Mouse (Mus musculus) right cerebral cortex, adult 18-20 months (tissue): ENCODE results near the gene Ttll3.

Experiments
- DNase-seq: peaks from one replicate; pipeline ENCODE4 v3.0.0; 2022; ENCODE audit warnings: mixed read lengths

The Ttll3 gene

DNA sequence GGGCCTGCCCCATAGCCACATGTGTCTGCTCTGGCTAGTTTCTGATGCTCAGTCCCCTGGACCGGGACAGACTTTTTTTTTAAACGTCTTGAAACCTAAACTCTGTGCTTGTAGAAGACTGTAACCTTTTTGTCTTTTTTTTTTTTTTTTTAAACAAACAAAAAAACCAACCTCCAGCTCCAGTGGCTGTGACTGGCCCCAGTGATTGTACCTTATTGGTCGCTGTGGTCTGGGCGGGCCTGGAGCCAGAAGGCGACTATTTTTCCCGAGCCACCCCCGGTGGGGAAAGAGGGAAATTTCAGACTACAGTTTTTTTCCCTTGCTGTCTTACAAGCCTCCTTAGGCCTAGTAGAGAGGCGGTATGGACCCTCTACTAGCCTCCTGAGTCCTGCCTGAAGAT, at the start of gene Ttll3:
TSS of gene Ttll3 (plus strand) at position 301 of the 400 bp plus-strand sequence.
- DNase-seq: no peak

GRCm38 (mm10) chr6:113341574-113341973, 47.5 kb upstream of the Ttll3 start:
- DNase-seq: no peak

- DNase-seq: no peak
Measured at GRCm38 (mm10) chr6:113342297-113342696, 46.8 kb upstream of the Ttll3 start.

GRCm38 (mm10) chr6:113343177-113344092, 45.6 kb upstream of the Ttll3 start, which contains the start of gene Camk1:
Gene Camk1 (minus strand): TSS chr6:113343984.
- DNase-seq: peak; percentile 84

- DNase-seq: no peak
Measured at GRCm38 (mm10) chr6:113344321-113344720, 44.7 kb upstream of the Ttll3 start.

- DNase-seq: no peak
Measured at GRCm38 (mm10) chr6:113346897-113347296, 42.2 kb upstream of the Ttll3 start.

GRCm38 (mm10) chr6:113350538-113350937, 38.5 kb upstream of the Ttll3 start:
- no peak for DNase-seq

GRCm38 (mm10) chr6:113351161-113351560, 37.9 kb upstream of the Ttll3 start:
- no peak for DNase-seq

GRCm38 (mm10) chr6:113351653-113352052, 37.4 kb upstream of the Ttll3 start:
- DNase-seq: no peak

DNA sequence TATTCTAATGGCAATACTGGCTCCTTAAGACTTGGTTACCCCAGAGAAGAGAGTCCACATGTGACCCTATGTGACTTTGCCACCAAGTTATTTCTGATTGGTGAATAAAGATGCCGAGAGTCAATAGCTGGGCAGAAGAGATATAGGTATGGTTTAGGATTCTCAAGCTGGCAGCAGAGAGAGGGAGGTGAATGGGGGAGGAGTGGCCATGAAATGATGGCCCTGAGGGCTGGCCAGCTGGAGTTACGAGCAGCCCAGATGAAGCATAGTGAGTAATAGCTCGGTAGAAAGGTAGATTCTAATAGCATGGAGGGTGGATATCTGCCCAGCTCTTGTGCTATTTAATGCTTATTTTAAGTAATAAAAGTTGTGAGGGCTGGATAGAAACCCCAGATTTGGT, 36.2 kb upstream of the Ttll3 start:
- no peak for DNase-seq

GRCm38 (mm10) chr6:113353696-113354095, 35.4 kb upstream of the Ttll3 start:
- DNase-seq: no peak

DNA sequence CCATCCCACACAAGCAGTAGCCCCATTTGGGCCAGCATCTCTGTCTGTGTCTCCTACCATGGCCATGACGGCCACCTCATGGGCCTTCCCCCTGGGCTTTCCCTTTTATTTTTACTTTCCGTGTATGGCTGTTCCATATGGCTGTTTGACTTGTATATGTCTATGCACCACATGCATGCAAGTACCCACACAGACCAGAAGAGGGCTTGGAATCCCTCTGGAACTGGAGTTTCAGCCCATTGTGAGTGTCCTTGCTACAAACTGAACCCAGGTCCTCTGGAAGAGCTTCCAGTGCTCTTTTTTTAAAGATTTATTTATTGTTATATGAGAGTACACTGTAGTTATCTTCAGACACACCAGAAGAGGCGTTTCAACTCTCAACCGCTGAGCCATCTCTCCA, 27.6 kb upstream of the Ttll3 start:
- DNase-seq: no peak

DNA sequence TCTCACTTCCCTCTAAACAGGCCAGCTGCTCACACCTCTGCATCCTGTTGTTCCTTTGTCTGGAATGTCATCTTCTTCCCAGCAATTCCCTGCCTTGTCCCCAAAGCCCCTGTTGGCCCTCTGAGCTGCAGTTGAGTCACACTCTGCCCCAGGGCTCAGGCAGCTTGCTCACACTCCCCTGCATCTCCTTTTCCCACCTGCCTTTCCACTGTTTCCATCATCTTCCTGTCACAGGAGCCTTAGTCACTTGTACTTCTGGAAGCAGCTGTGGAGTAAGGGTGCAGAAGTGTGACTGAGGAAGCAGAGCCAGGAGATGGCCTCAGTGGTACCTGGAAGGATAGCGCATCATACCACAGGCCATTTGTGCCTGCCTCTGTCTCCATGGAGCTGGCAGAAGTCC, 26.8 kb upstream of the Ttll3 start:
- DNase-seq: no peak

- no peak for DNase-seq
Measured at GRCm38 (mm10) chr6:113364518-113365135, 24.4 kb upstream of the Ttll3 start.

DNA sequence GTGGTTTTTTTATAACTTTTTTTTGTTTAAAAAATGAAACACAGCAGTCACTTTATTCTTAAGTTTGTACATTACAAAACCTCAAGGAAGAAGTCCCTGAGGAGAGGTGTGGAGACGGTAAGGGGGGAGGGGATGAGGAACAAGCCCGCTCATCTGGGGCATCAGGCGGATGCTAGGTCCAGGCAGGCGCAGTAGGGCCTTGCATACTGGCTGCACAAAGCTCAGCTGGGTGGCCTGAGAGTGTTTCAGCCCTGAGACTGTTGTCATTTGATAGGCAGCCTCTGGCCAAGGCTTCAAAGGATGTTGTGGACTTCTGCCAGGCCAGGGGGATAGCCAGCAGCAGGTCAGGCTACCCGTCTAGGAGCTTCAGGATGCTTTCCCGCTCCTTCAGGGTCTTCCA, 22.4 kb upstream of the Ttll3 start:
- no peak for DNase-seq

DNA sequence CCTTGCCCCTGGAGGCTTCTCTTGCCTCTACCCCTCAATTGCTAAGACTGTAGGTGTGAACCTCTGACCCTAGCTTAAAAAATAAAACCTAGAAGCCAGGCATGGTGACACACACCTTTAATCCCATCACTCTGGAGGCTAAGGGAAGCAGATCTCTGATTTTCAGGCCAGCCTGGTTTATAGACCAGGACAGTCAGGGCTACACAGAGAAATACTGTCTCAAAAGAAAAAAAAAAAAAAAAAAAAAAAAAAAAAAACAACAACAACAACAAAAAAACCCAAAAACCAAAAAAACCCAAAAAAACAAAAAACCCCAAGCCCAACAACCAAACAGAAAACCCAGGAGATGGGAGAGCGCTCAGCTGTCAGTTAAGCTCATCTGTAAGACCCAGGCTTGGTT, 21.5 kb upstream of the Ttll3 start:
- DNase-seq: no peak

- no peak for DNase-seq
Measured at GRCm38 (mm10) chr6:113368124-113368523, 20.9 kb upstream of the Ttll3 start.

DNA sequence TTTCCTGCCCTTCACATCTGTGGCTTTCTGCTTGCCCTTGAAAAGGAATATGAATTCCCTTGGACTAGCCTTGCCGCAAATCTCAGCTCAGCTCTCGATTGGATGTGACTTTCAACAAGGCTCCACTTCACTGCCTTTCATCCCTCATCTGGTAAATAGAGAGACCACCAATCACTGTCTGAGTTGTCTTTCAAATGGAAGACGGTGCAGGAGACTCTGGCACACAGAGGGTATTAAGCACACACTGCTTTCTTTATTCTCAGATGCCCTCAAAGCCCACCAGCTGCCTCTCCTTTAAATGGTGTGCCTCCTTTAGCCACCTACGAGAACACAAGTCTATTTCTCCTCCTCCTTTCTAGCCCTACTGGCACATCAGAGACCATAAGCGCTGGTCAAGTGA, 20.5 kb upstream of the Ttll3 start:
- DNase-seq: no peak

- DNase-seq: no peak
Measured at GRCm38 (mm10) chr6:113370194-113370929, 18.7 kb upstream of the Ttll3 start.

GRCm38 (mm10) chr6:113373491-113373890, 15.6 kb upstream of the Ttll3 start:
- no peak for DNase-seq

DNA sequence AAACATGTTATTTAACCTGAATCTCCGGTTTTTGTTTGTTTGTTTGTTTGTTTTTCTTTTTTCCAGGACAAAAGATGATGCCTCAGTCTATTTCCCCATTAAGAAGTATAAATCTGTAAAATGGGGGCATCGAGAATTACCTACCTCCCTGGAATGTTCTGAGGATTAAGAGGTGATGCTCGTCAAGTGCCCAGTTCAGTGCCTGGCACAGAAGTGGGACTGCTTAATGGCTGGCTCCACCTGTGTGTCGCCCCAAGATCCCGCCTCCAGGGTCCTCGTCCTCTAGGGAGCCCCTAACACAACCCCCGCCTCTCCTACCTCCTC, 11.9 kb upstream of the Ttll3 start:
- no peak for DNase-seq

DNA sequence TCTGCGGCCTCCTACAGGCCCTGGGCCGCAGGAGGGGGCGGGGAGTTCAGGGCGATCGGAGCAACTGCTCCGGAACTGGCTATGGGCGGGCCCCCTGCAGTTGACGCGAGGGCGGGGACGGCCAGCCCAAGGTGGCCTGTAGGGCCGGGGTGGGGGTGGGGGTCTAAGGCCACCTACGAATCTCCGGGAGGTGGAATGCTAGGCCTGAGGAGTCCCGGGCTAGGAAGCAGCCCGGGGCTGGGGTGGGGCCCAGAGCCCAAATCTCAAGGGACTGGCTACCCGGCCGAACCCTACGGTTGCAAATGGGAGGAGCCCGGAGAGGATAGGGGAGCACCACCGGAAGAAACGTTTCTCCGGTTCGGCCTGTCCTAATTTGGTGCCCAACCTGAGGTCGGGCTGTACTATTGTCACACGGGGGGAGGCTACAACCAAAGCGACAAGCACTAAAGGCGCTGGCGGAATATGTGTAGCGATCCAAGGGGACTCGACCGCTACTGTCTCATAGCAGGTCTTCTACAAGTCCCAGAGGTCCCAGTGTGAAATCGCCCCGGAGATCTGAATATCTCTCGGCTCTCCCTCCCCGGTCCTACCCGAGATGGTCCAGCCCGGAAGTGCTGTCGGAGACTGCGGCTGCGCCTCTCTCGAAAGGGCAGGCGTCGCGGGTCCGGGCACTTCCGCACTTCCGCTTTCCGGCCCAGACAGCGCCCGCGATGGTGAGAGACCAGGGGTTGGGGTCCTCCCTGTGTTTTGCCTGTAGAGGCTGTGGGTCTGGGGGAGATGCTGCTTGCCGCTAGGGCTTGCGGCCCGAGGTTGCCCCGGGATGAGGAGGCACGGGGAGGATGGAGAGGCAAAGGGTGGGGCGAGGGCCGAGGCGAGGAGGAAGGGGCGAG, 11.3 kb upstream of the Ttll3 start, which contains the start of the genes Tada3 and Arpc4:
TSS of gene Tada3 (minus strand) at position 388 of the 890 bp plus-strand sequence.
TSS of gene Arpc4 (plus strand) at position 620 of the 890 bp plus-strand sequence.
- DNase-seq: peak; percentile 89
